Mouse (Mus musculus): ENCODE results near the gene Cpt1c. TPM values are rescaled to one million over a fixed set of nuclear protein-coding genes. Genes with fewer than 3 reads are reported as not detected.

Gene Cpt1c
- polyA plus RNA-seq, 1 experiment from 2014 or later, result 40.2 TPM

Small RNA genes within 50 kb of the gene (microRNA-seq; reads per million reads assigned to microRNA genes)
- gene Mir7054, result not detected

Other genes starting within 250 kb of the Cpt1c start
- gene Vrk3, start 226.4 kb downstream of the Cpt1c start, polyA plus RNA-seq (2015; fragmentation: Nextera tagmentation; extraction: Ambion mirVana), result 38.7 and 39.0 TPM in 2 replicates
- gene Zfp473, start 223.8 kb downstream of the Cpt1c start, polyA plus RNA-seq (2015; fragmentation: Nextera tagmentation; extraction: Ambion mirVana), result 1.4 and 1.6 TPM in 2 replicates
- 73.5 and 83.0 TPM in 2 replicates for gene Nup62, start 158.8 kb downstream of the Cpt1c start, polyA plus RNA-seq (2015; fragmentation: Nextera tagmentation; extraction: Ambion mirVana)
- 1.2 and 1.9 TPM in 2 replicates for gene Il4i1, start 158.5 kb downstream of the Cpt1c start, polyA plus RNA-seq (2015; fragmentation: Nextera tagmentation; extraction: Ambion mirVana)
- 5.4 and 5.7 TPM in 2 replicates for gene Atf5, start 158.2 kb downstream of the Cpt1c start, polyA plus RNA-seq (2015; fragmentation: Nextera tagmentation; extraction: Ambion mirVana)
- 93.1 and 95.4 TPM in 2 replicates for gene Akt1s1, start 125.9 kb downstream of the Cpt1c start, polyA plus RNA-seq (2015; fragmentation: Nextera tagmentation; extraction: Ambion mirVana)
- 81.5 and 95.5 TPM in 2 replicates for gene Tbc1d17, start 125.8 kb downstream of the Cpt1c start, polyA plus RNA-seq (2015; fragmentation: Nextera tagmentation; extraction: Ambion mirVana)
- gene Pnkp, start 117.7 kb downstream of the Cpt1c start, polyA plus RNA-seq (2015; fragmentation: Nextera tagmentation; extraction: Ambion mirVana), result 34.9 and 38.1 TPM in 2 replicates
- gene Ptov1, start 105.1 kb downstream of the Cpt1c start, polyA plus RNA-seq (2015; fragmentation: Nextera tagmentation; extraction: Ambion mirVana), result 558 and 574 TPM in 2 replicates
- gene Med25, start 82.1 kb downstream of the Cpt1c start, polyA plus RNA-seq (2015; fragmentation: Nextera tagmentation; extraction: Ambion mirVana), result 145 and 165 TPM in 2 replicates
- gene Fuz, start 78.8 kb downstream of the Cpt1c start, polyA plus RNA-seq (2015; fragmentation: Nextera tagmentation; extraction: Ambion mirVana), result 24.7 and 27.7 TPM in 2 replicates
- gene Ap2a1, start 45.4 kb downstream of the Cpt1c start, polyA plus RNA-seq (2015; fragmentation: Nextera tagmentation; extraction: Ambion mirVana), result 81.7 and 87.2 TPM in 2 replicates
- 0.20 TPM in 1 of 2 replicates, not detected in the other for gene Tsks, start 31.6 kb downstream of the Cpt1c start, polyA plus RNA-seq (2015; fragmentation: Nextera tagmentation; extraction: Ambion mirVana)
- 815 and 859 TPM in 2 replicates for gene Prmt1, start 11.7 kb upstream of the Cpt1c start, polyA plus RNA-seq (2015; fragmentation: Nextera tagmentation; extraction: Ambion mirVana)
- gene Irf3, start 22.8 kb upstream of the Cpt1c start, polyA plus RNA-seq (2015; fragmentation: Nextera tagmentation; extraction: Ambion mirVana), result 67.9 and 72.7 TPM in 2 replicates
- gene Bcl2l12, start 23.9 kb upstream of the Cpt1c start, polyA plus RNA-seq (2015; fragmentation: Nextera tagmentation; extraction: Ambion mirVana), result 40.5 and 45.6 TPM in 2 replicates
- gene Scaf1, start 41.5 kb upstream of the Cpt1c start, polyA plus RNA-seq (2015; fragmentation: Nextera tagmentation; extraction: Ambion mirVana), result 35.8 and 38.9 TPM in 2 replicates
- 9.4 and 10.2 TPM in 2 replicates for gene Rras, start 43.1 kb upstream of the Cpt1c start, polyA plus RNA-seq (2015; fragmentation: Nextera tagmentation; extraction: Ambion mirVana)
- 14.9 and 17.2 TPM in 2 replicates for gene Prr12, start 78.0 kb upstream of the Cpt1c start, polyA plus RNA-seq (2015; fragmentation: Nextera tagmentation; extraction: Ambion mirVana)
- 52.7 and 58.5 TPM in 2 replicates for gene Nosip, start 87.6 kb upstream of the Cpt1c start, polyA plus RNA-seq (2015; fragmentation: Nextera tagmentation; extraction: Ambion mirVana)
- gene Prrg2, start 87.8 kb upstream of the Cpt1c start, polyA plus RNA-seq (2015; fragmentation: Nextera tagmentation; extraction: Ambion mirVana), result 14.7 and 14.8 TPM in 2 replicates
- gene Rcn3, start 117.4 kb upstream of the Cpt1c start, polyA plus RNA-seq (2015; fragmentation: Nextera tagmentation; extraction: Ambion mirVana), result 61.3 and 62.0 TPM in 2 replicates
- gene Fcgrt, start 129.0 kb upstream of the Cpt1c start, polyA plus RNA-seq (2015; fragmentation: Nextera tagmentation; extraction: Ambion mirVana), result 8.0 and 9.9 TPM in 2 replicates
- 1,342 and 1,406 TPM in 2 replicates for gene Rps11, start 149.6 kb upstream of the Cpt1c start, polyA plus RNA-seq (2015; fragmentation: Nextera tagmentation; extraction: Ambion mirVana)
- 998 and 1,188 TPM in 2 replicates for gene Rpl13a, start 153.9 kb upstream of the Cpt1c start, polyA plus RNA-seq (2015; fragmentation: Nextera tagmentation; extraction: Ambion mirVana)
- 0.13 and 0.31 TPM in 2 replicates for gene Gm45713, start 161.4 kb upstream of the Cpt1c start, polyA plus RNA-seq (2015; fragmentation: Nextera tagmentation; extraction: Ambion mirVana)
- gene Flt3l, start 161.6 kb upstream of the Cpt1c start, polyA plus RNA-seq (2015; fragmentation: Nextera tagmentation; extraction: Ambion mirVana), result 0.79 and 0.92 TPM in 2 replicates
- gene Pih1d1, start 179.5 kb upstream of the Cpt1c start, polyA plus RNA-seq (2015; fragmentation: Nextera tagmentation; extraction: Ambion mirVana), result 97.5 TPM in 2 replicates
- 35.6 and 36.4 TPM in 2 replicates for gene Aldh16a1, start 179.7 kb upstream of the Cpt1c start, polyA plus RNA-seq (2015; fragmentation: Nextera tagmentation; extraction: Ambion mirVana)
- gene Slc17a7, start 189.1 kb upstream of the Cpt1c start, polyA plus RNA-seq (2015; fragmentation: Nextera tagmentation; extraction: Ambion mirVana), result 9.3 and 14.2 TPM in 2 replicates
- not detected in 2 replicates for gene Gfy, start 204.7 kb upstream of the Cpt1c start, polyA plus RNA-seq (2015; fragmentation: Nextera tagmentation; extraction: Ambion mirVana)
- gene Pth2, start 206.1 kb upstream of the Cpt1c start, polyA plus RNA-seq (2015; fragmentation: Nextera tagmentation; extraction: Ambion mirVana), result not detected in 2 replicates
- gene Ccdc155, start 230.0 kb upstream of the Cpt1c start, polyA plus RNA-seq (2015; fragmentation: Nextera tagmentation; extraction: Ambion mirVana), result 0.87 and 0.93 TPM in 2 replicates
- gene Dkkl1, start 237.3 kb upstream of the Cpt1c start, polyA plus RNA-seq (2015; fragmentation: Nextera tagmentation; extraction: Ambion mirVana), result 0.59 and 0.63 TPM in 2 replicates
- 181 and 198 TPM in 2 replicates for gene Tead2, start 240.9 kb upstream of the Cpt1c start, polyA plus RNA-seq (2015; fragmentation: Nextera tagmentation; extraction: Ambion mirVana)